Mouse (Mus musculus) liver, adult 2 months (tissue): Measurements from ENCODE around the gene Mtmr6. TPM values are rescaled to one million over a fixed set of nuclear protein-coding genes. Genes with fewer than 3 reads are reported as not detected.
"Not testable (repeated sequence)": the region's sequence is repeated elsewhere in the genome, so short reads cannot be mapped to it uniquely, and the experiment has no call there.

ENCODE experiments used
- DNase-seq: peaks from one replicate; pipeline ENCODE4 v3.0.0-alpha.2; 2011; ENCODE audit warnings: low read depth, low spot score; ENCODE audit errors: extremely low read depth
- H3K27ac ChIP-seq: fragments of 200-500 bp; replicated peaks from 2 replicates; pipeline ENCODE4 v1.5.1; 2012; ENCODE audit warnings: low read depth, mild to moderate bottlenecking, control low read depth, inconsistent platforms, low read length; ENCODE audit not compliant: insufficient read depth
- H3K27me3 ChIP-seq: fragments of 200-500 bp; 2 replicates; pipeline ENCODE4 v1.6.1; 2012; ENCODE audit warnings: mild to moderate bottlenecking, moderate library complexity, low read length, inconsistent platforms; ENCODE audit not compliant: control insufficient read depth, insufficient read depth
- H3K36me3 ChIP-seq: fragments of 200-500 bp; 2 replicates; pipeline ENCODE4 v1.6.1; 2012; ENCODE audit warnings: low read length, inconsistent platforms; ENCODE audit not compliant: control insufficient read depth, insufficient read depth
- H3K4me1 ChIP-seq: fragments of 200-500 bp; 2 replicates; pipeline ENCODE4 v1.6.1; 2011; ENCODE audit warnings: low read length; ENCODE audit not compliant: control insufficient read depth, insufficient read depth
- H3K4me3 ChIP-seq: fragments of 200-500 bp; 2 replicates; pipeline ENCODE4 v1.5.1; 2011; ENCODE audit warnings: low read depth, mild to moderate bottlenecking, control low read depth, low read length, moderate library complexity; ENCODE audit not compliant: insufficient read depth
- H3K79me2 ChIP-seq: fragments of 200-500 bp; 2 replicates; pipeline ENCODE4 v1.6.1; 2012; ENCODE audit warnings: inconsistent platforms, mild to moderate bottlenecking, low read length, moderate library complexity; ENCODE audit not compliant: control insufficient read depth, insufficient read depth
- H3K9ac ChIP-seq: fragments of 200-500 bp; 2 replicates; pipeline ENCODE4 v1.6.1; 2012; ENCODE audit warnings: low read depth, mild to moderate bottlenecking, control low read depth, inconsistent platforms, low read length
- CTCF ChIP-seq: fragments of 200-500 bp; IDR thresholded peaks from 2 replicates; pipeline ENCODE4 v1.5.1; 2011; ENCODE audit warnings: low read depth, low read length, control low read depth
- POLR2A ChIP-seq: fragments of 200-500 bp; IDR thresholded peaks from 2 replicates; pipeline ENCODE4 v1.6.1; 2011; ENCODE audit warnings: low read length, control low read depth; ENCODE audit not compliant: insufficient read depth; ENCODE audit errors: extremely low read depth
- WGBS: fragments of 180-500 bp; shearing (Covaris S2); methylation state at CpG from one replicate; pipeline ENCODE4 v1.1.7; 2018; 5-methylcytosine and 5-hydroxymethylcytosine counted together
- polyA plus RNA-seq: library from polyadenylated mRNA; depleted of rRNA; stranded (reverse); fragments of >200 nt; gene quantifications from 2 replicates; pipeline ENCODE4 v1.2.3, GENCODE M21; 2012; rRNA removed
- total RNA-seq: library from RNA; depleted of rRNA; stranded (reverse); fragments of >200 nt; gene quantifications from 2 replicates; pipeline ENCODE4 v1.2.3, GENCODE M21; 2014; rRNA removed

The Mtmr6 gene
- total and polyA plus RNA-seq, 2 experiments: 5.9 to 22.7 TPM

- DNase-seq: no peak
- H3K79me2 ChIP-seq: no peaks in the 10 kb centered on the region
- 75% methylated on average over 3 of the region's 3 CpGs for WGBS
- H3K4me3 ChIP-seq: no peak overlapping the region
- H3K27ac ChIP-seq: no peak overlapping the region
- H3K36me3 ChIP-seq: no peaks in the 10 kb centered on the region
- no peaks in the 10 kb centered on the region for H3K27me3 ChIP-seq
- TF ChIP-seq CTCF (0 out of 2 replicates have a peak, but pooled peaks have one; percentile 4), POLR2A (no peak)
- H3K4me1 ChIP-seq: no peaks in the 10 kb centered on the region
- no peak overlapping the region for H3K9ac ChIP-seq
Measured at GRCm38 (mm10) chr14:60320813-60321212, 55.8 kb downstream of the Mtmr6 start.

GRCm38 (mm10) chr14:60340001-60340400, 75.0 kb downstream of the Mtmr6 start:
- H3K79me2 ChIP-seq, DNase-seq: not testable (repeated sequence)
- 81% methylated on average over 5 of the region's 5 CpGs for WGBS

GRCm38 (mm10) chr14:60340570-60340969, 75.5 kb downstream of the Mtmr6 start:
- no peak for DNase-seq
- no peak overlapping the region for H3K4me3 ChIP-seq
- no peaks in the 10 kb centered on the region for H3K79me2 ChIP-seq
- no peaks in the 10 kb centered on the region for H3K4me1 ChIP-seq
- no peaks in the 10 kb centered on the region for H3K36me3 ChIP-seq
- TF ChIP-seq CTCF (no peak), POLR2A (no peak)
- H3K27me3 ChIP-seq: no peaks in the 10 kb centered on the region
- WGBS: 79% methylated on average over 4 of the region's 4 CpGs
- H3K9ac ChIP-seq: no peak overlapping the region
- no peak overlapping the region for H3K27ac ChIP-seq

More at GRCm38 (mm10) chr14:60340001-60340400, 75.0 kb downstream of the Mtmr6 start:
- not testable (repeated sequence) for H3K36me3 ChIP-seq, H3K27ac ChIP-seq, H3K27me3 ChIP-seq, H3K4me3 ChIP-seq, H3K9ac ChIP-seq, H3K4me1 ChIP-seq

GRCm38 (mm10) chr14:60345326-60345876, 80.4 kb downstream of the Mtmr6 start:
- no peak for DNase-seq
- Histone ChIP-seq H3K27me3 (no peaks in the 10 kb centered on the region), H3K4me3 (no peak overlapping the region), H3K79me2 (no peaks in the 10 kb centered on the region), H3K36me3 (no peaks in the 10 kb centered on the region), H3K9ac (no peak overlapping the region), H3K27ac (no peak overlapping the region), H3K4me1 (no peaks in the 10 kb centered on the region)
- TF ChIP-seq POLR2A (no peak), CTCF (no peak)
- WGBS: 89% methylated on average over 6 of the region's 6 CpGs

Other genes starting within 250 kb of the Mtmr6 start
- gene Atp8a2, start 68.0 kb upstream of the Mtmr6 start, total RNA-seq: 0.18 and 0.67 TPM in 2 replicates
- 0.02 TPM in 2 replicates for gene Atp8a2, start 68.0 kb upstream of the Mtmr6 start, polyA plus RNA-seq
- gene Nupl1, start 13.8 kb upstream of the Mtmr6 start, total RNA-seq: not detected in 2 replicates
- not detected in 2 replicates for gene Nupl1, start 13.8 kb upstream of the Mtmr6 start, polyA plus RNA-seq
- 14.8 and 15.2 TPM in 2 replicates for gene Gm49336, start 13.7 kb upstream of the Mtmr6 start, total RNA-seq
- gene Gm49336, start 13.7 kb upstream of the Mtmr6 start, polyA plus RNA-seq: 5.4 and 6.4 TPM in 2 replicates
- gene Amer2, start 108.0 kb downstream of the Mtmr6 start, total RNA-seq: 0.28 and 0.34 TPM in 2 replicates
- gene Amer2, start 108.0 kb downstream of the Mtmr6 start, polyA plus RNA-seq: 0.16 and 0.24 TPM in 2 replicates